Mouse (Mus musculus) forebrain, embryonic 13.5 days (tissue): Measurements from ENCODE around the gene Gna11. TPM values are rescaled to one million over a fixed set of nuclear protein-coding genes. Genes with fewer than 3 reads are reported as not detected.

Source experiments
- ATAC-seq: fragments of 200-750 bp; cut with Nextera tagmentation; 2 replicates; pipeline ENCODE4 v1.8.0; 2017
- H3K27ac ChIP-seq: fragments of 300-500 bp; sonication (generic); 2 replicates; pipeline ENCODE4 v1.5.1; 2015; ENCODE audit warnings: inconsistent platforms, mild to moderate bottlenecking, moderate library complexity
- H3K27me3 ChIP-seq: fragments of 300-500 bp; sonication (generic); 2 replicates; pipeline ENCODE4 v1.6.1; 2015; ENCODE audit warnings: mild to moderate bottlenecking, inconsistent platforms
- H3K36me3 ChIP-seq: fragments of 300-500 bp; sonication (generic); 2 replicates; pipeline ENCODE4 v1.6.1; 2015; ENCODE audit warnings: mild to moderate bottlenecking, inconsistent platforms; ENCODE audit not compliant: poor library complexity, severe bottlenecking
- H3K4me1 ChIP-seq: fragments of 300-500 bp; sonication (generic); 2 replicates; pipeline ENCODE4 v1.6.1; 2015; ENCODE audit warnings: inconsistent platforms
- H3K4me2 ChIP-seq: fragments of 300-500 bp; sonication (generic); 2 replicates; pipeline ENCODE4 v1.6.1; 2015; ENCODE audit warnings: inconsistent platforms, mild to moderate bottlenecking, moderate library complexity
- H3K4me3 ChIP-seq: fragments of 300-500 bp; sonication (generic); 2 replicates; pipeline ENCODE4 v1.5.1; 2015; ENCODE audit warnings: mild to moderate bottlenecking, inconsistent platforms
- H3K9ac ChIP-seq: fragments of 300-500 bp; sonication (generic); 2 replicates; pipeline ENCODE4 v1.6.1; 2015; ENCODE audit warnings: mild to moderate bottlenecking, inconsistent platforms
- H3K9me3 ChIP-seq: fragments of 300-500 bp; sonication (generic); replicated peaks from 2 replicates; pipeline ENCODE4 v1.6.1; 2016; ENCODE audit warnings: inconsistent platforms
- WGBS: fragments of 180-500 bp; shearing (Covaris S2); methylation state at CpG from one replicate; pipeline ENCODE4 v1.1.7; 2015; 5-methylcytosine and 5-hydroxymethylcytosine counted together
- polyA plus RNA-seq: library from polyadenylated mRNA; unstranded; fragments of >200 nt; fragmentation: Nextera tagmentation; extraction: Ambion mirVana; gene quantifications from 2 replicates; pipeline ENCODE4 v1.2.1, GENCODE M21; 2015

The Gna11 gene
- polyA plus RNA-seq = 79.0 and 84.3 TPM in 2 replicates

DNA sequence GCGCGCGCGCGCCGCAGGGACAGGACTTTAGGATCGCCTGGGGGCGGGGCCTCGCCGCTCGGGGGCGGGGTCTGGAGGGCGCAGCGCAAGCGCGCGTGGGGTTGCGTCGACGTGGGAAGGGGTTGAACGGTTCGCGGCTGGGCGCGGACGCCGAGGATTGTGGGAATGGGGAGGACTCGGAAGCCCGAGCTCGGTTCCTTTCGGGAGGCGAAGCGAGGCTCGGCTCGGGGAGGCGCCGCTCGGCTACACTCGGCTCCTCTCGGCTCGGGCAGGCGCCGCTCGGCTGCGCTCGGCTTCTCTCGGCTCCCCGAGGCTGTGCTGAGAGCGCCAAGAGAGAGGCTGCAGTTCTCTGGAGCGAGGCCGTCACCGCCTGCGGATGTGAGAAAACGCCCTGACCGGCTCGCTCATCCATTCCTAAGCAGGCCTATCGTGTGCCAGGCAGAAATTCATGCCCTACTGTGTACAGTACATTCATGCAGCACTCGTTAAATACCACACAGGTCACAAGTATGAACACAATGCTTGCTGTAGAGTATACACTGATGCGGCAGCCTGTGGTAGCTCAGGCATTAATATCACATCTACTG is at the start of gene Gna11:
Gene Gna11 (minus strand): TSS at position 30 of the 587 bp plus-strand sequence.
- Histone ChIP-seq H3K9me3 (no peaks in the 10 kb centered on the region), H3K27ac (peak within 1 kb of the TSS; percentile 93), H3K9ac (peak within 1 kb of the TSS; percentile 85), H3K36me3 (peaks cover 9% of the 10 kb centered on the region; the same call in 1 of the 2 replicates), H3K4me3 (peak within 1 kb of the TSS; percentile 86), H3K4me1 (peaks cover 42% of the 10 kb centered on the region), H3K27me3 (no peaks in the 10 kb centered on the region), H3K4me2 (peak within 1 kb of the TSS; percentile 99)
- ATAC-seq = peak; percentile 97
- 1% methylated on average over 58 of the region's 59 CpGs for WGBS

DNA sequence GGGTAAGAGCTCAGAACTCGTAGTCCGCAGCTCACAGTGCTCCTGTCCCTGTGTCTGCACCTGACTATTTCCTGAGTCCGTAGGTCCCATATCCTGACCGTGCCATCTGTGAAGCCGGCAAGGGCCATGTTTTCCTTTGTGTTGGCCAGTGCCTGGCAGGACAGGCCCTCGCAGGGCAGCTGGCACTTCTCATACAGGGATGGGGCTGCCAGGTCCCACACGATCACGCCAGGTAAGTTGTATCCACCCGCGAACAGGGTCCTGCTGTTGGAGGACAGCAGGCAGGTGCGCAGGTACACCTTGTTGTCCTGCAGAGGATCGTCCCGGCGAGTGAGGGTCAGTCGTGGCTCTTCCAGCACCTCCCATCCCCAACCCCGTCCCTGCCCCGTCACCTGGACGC is 48.9 kb upstream of the Gna11 start:
- H3K27ac ChIP-seq = no peak overlapping the region
- no peak overlapping the region for H3K4me2 ChIP-seq
- H3K4me3 ChIP-seq = no peak overlapping the region
- H3K4me1 ChIP-seq = peaks cover 28% of the 10 kb centered on the region
- no peak for ATAC-seq
- H3K9ac ChIP-seq = no peak overlapping the region
- peaks cover 90% of the 10 kb centered on the region for H3K27me3 ChIP-seq
- H3K9me3 ChIP-seq = no peaks in the 10 kb centered on the region
- WGBS = 79% methylated on average over 18 of the region's 18 CpGs
- H3K36me3 ChIP-seq = no peaks in the 10 kb centered on the region

DNA sequence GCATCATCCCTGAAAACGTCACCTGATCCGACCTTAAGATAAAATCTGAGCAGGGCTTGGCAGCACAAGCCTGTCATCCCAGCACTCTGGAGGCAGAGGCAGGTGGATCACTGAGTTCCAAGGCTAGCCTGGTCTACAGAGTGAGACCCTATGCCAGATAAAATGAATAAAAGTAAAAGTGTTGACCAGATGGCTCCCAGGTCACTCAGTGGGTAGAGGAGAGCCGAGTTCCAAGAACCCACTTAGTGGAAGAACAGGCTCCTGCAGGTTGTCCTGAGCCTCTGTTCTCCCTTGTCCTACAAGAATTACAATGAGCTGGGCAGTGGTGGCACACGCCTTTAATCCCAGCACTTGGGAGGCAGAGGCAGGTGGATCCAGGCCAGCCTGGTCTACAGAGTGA is 48.2 kb upstream of the Gna11 start:
- H3K9me3 ChIP-seq = no peaks in the 10 kb centered on the region
- ATAC-seq = no peak
- H3K27ac ChIP-seq = no peak overlapping the region
- no peak overlapping the region for H3K4me3 ChIP-seq
- peaks cover 89% of the 10 kb centered on the region for H3K27me3 ChIP-seq
- H3K4me1 ChIP-seq = peaks cover 28% of the 10 kb centered on the region
- no peaks in the 10 kb centered on the region for H3K36me3 ChIP-seq
- H3K4me2 ChIP-seq = no peak overlapping the region
- H3K9ac ChIP-seq = no peak overlapping the region
- WGBS = 70% methylated on average over 4 of the region's 4 CpGs

DNA sequence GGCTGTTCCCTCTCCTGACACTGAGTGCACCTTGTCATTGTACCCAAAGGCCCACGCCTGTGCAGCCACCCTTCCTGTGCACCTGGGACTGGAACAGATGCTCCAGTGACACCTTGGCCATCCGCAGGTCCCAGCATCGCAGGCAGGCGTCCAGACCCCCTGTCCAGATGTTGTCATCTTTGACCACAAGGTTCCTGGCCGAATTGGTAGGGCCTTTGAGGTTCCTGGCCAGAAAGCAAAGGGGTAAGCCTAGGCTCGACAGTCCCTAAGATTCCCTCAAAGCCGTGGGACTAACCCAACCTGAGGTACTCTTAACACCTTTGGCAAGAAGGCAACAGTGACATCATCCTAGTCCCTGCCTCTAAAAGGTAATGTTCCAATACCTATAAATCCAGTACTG is 47.6 kb upstream of the Gna11 start:
- ATAC-seq = no peak
- no peak overlapping the region for H3K4me2 ChIP-seq
- WGBS = 79% methylated on average over 7 of the region's 7 CpGs
- no peak overlapping the region for H3K4me3 ChIP-seq
- H3K27ac ChIP-seq = no peak overlapping the region
- H3K4me1 ChIP-seq = peaks cover 24% of the 10 kb centered on the region
- H3K27me3 ChIP-seq = peaks cover 88% of the 10 kb centered on the region
- no peak overlapping the region for H3K9ac ChIP-seq
- H3K9me3 ChIP-seq = no peaks in the 10 kb centered on the region
- peaks cover 5% of the 10 kb centered on the region; the same call in 1 of the 2 replicates for H3K36me3 ChIP-seq

DNA sequence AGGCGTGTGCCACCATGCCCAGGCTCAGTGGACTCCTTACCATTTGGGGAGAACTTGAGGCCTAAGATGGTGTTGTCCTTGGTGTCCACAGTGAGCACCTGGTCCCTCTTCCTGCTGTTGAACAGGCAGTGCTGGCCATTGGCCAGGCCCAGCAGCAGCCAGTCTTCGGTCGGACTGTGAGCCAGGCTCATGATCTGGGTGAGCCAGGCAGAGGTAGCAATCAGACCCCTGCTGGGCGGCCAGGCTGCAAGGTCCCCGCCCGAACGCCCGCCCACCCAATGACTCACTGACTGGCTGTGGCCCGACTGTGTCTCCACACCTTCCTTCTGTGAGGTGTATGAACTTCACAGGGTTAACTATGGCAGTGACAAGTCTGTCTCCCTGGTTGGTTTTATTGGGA is 46.9 kb upstream of the Gna11 start:
- Histone ChIP-seq H3K9ac (no peak overlapping the region), H3K9me3 (no peaks in the 10 kb centered on the region), H3K27me3 (peaks cover 90% of the 10 kb centered on the region), H3K4me3 (no peak overlapping the region), H3K27ac (no peak overlapping the region), H3K36me3 (peaks cover 5% of the 10 kb centered on the region; the same call in 1 of the 2 replicates), H3K4me2 (no peak overlapping the region), H3K4me1 (peaks cover 16% of the 10 kb centered on the region)
- 65% methylated on average over 9 of the region's 9 CpGs for WGBS
- ATAC-seq = no peak

DNA sequence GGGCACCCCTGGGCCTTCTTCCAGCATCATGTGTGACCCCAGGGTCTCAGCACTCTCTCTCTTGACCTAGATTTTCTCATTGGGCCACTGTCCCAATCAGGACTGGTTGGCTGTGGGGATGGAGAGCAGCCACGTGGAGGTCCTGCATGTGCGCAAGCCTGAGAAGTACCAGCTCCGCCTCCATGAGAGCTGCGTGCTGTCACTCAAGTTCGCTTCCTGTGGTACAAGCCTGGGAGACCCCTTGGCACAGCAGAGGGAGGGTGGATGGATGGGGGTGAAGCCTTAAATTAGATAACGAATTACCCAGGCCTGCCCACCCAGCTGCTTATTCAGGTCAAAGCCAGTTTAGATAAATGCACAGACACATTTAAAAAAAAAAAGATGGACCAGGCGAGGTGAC is 43.7 kb upstream of the Gna11 start:
- Histone ChIP-seq H3K9me3 (no peaks in the 10 kb centered on the region), H3K4me1 (no peaks in the 10 kb centered on the region), H3K36me3 (peaks cover 5% of the 10 kb centered on the region; the same call in 1 of the 2 replicates), H3K4me3 (no peak overlapping the region), H3K4me2 (no peak overlapping the region), H3K27me3 (peaks cover 76% of the 10 kb centered on the region), H3K27ac (no peak overlapping the region), H3K9ac (no peak overlapping the region)
- 65% methylated on average over 7 of the region's 7 CpGs for WGBS
- no peak for ATAC-seq

DNA sequence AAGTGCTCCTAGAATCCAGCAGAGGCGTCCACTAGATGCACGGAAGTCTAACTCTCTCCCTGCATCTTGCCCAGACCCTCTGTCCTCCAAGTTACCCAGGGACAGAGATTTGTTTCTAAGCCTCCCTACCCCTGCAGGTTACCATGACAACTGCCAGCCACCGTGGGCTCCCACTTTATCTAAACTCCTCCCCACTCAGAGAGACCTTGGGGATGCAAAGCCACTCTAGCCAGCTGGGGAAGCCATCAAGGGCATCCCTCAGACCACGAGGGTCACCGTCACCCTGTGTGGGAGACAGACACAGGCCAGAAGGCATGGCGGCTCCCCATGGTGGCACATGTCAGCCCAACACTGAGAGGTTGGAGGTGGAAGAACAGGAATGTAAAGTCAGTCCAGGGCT is 38.4 kb upstream of the Gna11 start:
- Histone ChIP-seq H3K4me2 (no peak overlapping the region), H3K27me3 (peaks cover 76% of the 10 kb centered on the region), H3K4me3 (no peak overlapping the region), H3K36me3 (peaks cover 5% of the 10 kb centered on the region; the same call in 1 of the 2 replicates), H3K4me1 (peaks cover 4% of the 10 kb centered on the region; the same call in 1 of the 2 replicates), H3K9me3 (no peaks in the 10 kb centered on the region), H3K9ac (no peak overlapping the region), H3K27ac (no peak overlapping the region)
- no peak for ATAC-seq
- WGBS = 52% methylated on average over 6 of the region's 6 CpGs

DNA sequence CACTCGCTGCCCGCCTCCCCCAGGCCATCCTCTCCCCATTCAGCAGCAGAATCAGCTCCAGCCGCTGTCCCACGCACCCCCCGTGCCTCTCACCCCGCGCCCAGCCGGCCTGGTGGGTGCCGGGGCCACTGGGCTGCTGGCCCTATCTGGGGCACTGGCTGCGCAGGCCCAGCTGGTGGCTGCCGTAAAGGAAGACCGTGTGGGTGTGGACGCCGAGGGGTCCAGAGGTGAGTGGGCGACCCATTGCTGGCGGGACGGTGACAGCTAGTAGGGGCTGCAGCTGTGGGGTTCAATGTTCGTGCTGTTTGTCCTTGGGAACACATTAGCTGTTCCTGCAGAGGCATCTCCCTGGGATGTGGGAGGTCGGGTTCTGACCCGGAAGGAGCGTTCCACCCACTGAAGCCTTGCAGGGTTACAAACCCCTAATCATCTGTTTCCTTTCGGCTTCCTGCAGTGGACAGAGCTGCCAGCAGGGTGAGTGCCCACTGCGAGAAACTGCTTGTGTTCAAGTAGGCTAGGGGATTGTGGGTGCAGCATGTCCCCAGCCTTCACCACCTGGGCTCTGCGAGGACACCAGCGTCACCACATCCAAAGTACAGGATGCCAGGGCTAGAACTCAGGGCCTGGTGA is 35.6 kb upstream of the Gna11 start:
- H3K4me1 ChIP-seq = peaks cover 11% of the 10 kb centered on the region
- no peak for ATAC-seq
- H3K4me2 ChIP-seq = no peak overlapping the region
- H3K36me3 ChIP-seq = no peaks in the 10 kb centered on the region
- H3K27me3 ChIP-seq = peaks cover 84% of the 10 kb centered on the region
- H3K27ac ChIP-seq = no peak overlapping the region
- 65% methylated on average over 25 of the region's 25 CpGs for WGBS
- no peak overlapping the region for H3K4me3 ChIP-seq
- no peaks in the 10 kb centered on the region for H3K9me3 ChIP-seq
- H3K9ac ChIP-seq = no peak overlapping the region

DNA sequence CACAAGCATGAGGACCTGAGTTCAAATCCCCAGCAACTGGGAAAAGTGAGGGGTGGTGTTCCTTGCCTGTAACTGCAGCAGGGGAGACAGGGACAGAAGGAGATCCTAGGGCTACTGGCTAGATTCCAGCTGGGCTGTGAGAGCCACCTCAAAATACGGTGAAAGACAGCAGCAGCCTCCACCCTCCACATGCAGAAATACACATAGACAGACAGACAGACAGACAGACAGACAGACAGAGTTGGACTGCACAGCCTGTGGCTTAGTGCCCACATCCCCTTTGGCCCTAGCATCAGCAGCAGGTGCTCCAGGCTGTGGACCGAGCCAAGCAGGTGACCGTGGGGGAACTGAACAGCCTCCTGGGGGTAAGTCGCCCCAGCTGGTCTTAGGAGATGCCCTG is 35.0 kb upstream of the Gna11 start:
- no peak overlapping the region for H3K4me3 ChIP-seq
- no peak overlapping the region for H3K4me2 ChIP-seq
- 56% methylated on average over 4 of the region's 4 CpGs for WGBS
- ATAC-seq = no peak
- no peak overlapping the region for H3K27ac ChIP-seq
- H3K36me3 ChIP-seq = no peaks in the 10 kb centered on the region
- H3K4me1 ChIP-seq = peaks cover 16% of the 10 kb centered on the region
- H3K9me3 ChIP-seq = no peaks in the 10 kb centered on the region
- no peak overlapping the region for H3K9ac ChIP-seq
- peaks cover 84% of the 10 kb centered on the region for H3K27me3 ChIP-seq

DNA sequence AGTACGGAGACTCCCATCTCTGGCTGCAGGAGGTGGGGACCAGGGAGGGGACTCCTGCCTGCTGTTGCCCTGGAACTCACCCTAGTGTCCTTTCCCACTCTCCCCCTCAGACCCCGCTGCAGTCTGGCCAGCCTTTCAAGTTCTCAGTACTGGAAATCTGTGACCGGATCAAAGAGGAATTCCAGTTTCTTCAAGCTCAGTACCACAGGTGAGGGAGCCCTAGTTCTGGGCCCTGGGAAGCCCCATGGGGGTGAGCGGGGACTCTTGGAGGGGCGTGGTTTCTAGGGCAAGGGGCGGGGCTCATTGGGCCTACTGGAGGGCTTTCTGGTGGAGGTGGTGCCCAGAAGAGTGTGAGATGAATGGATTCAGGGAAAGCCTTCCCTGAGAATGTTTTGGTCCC is 30.7 kb upstream of the Gna11 start:
- ATAC-seq = no peak
- peak overlapping the region; percentile 73 for H3K9ac ChIP-seq
- H3K27me3 ChIP-seq = peaks cover 87% of the 10 kb centered on the region
- 4% methylated on average over 6 of the region's 6 CpGs for WGBS
- no peaks in the 10 kb centered on the region for H3K9me3 ChIP-seq
- H3K27ac ChIP-seq = no peak overlapping the region
- H3K4me3 ChIP-seq = peak overlapping the region; percentile 61
- peak overlapping the region; percentile 81 for H3K4me2 ChIP-seq
- H3K36me3 ChIP-seq = no peaks in the 10 kb centered on the region
- H3K4me1 ChIP-seq = peaks cover 41% of the 10 kb centered on the region

DNA sequence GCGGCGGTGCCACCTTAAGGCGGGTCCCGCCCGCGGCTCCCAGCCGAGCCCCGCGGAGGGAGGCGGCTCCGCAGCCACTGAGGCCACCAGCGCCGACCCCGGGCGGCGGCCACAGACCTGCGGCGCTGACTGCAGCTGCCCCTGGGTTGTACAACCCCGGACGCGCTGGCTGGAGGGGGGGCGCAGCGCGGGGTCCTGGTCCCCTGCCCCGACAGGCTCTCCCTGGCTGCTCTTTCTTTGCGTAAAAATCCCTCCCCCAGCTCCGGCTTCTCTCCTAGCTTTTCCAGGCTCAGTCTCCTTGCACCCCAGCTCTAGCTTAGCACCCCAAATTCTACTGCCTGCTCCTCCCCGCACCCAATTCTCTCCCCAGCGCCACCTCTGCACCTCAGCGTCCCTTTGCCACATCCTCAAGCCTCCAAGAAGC is 30.2 kb upstream of the Gna11 start:
- Histone ChIP-seq H3K36me3 (no peaks in the 10 kb centered on the region), H3K9me3 (no peaks in the 10 kb centered on the region), H3K9ac (peak overlapping the region; percentile 73), H3K4me3 (peak overlapping the region; percentile 61), H3K27ac (no peak overlapping the region; the same call in 1 of the 2 replicates), H3K27me3 (peaks cover 82% of the 10 kb centered on the region), H3K4me2 (peak overlapping the region; percentile 81), H3K4me1 (peaks cover 46% of the 10 kb centered on the region)
- no peak for ATAC-seq
- 0% methylated on average over 22 of the region's 30 CpGs for WGBS

DNA sequence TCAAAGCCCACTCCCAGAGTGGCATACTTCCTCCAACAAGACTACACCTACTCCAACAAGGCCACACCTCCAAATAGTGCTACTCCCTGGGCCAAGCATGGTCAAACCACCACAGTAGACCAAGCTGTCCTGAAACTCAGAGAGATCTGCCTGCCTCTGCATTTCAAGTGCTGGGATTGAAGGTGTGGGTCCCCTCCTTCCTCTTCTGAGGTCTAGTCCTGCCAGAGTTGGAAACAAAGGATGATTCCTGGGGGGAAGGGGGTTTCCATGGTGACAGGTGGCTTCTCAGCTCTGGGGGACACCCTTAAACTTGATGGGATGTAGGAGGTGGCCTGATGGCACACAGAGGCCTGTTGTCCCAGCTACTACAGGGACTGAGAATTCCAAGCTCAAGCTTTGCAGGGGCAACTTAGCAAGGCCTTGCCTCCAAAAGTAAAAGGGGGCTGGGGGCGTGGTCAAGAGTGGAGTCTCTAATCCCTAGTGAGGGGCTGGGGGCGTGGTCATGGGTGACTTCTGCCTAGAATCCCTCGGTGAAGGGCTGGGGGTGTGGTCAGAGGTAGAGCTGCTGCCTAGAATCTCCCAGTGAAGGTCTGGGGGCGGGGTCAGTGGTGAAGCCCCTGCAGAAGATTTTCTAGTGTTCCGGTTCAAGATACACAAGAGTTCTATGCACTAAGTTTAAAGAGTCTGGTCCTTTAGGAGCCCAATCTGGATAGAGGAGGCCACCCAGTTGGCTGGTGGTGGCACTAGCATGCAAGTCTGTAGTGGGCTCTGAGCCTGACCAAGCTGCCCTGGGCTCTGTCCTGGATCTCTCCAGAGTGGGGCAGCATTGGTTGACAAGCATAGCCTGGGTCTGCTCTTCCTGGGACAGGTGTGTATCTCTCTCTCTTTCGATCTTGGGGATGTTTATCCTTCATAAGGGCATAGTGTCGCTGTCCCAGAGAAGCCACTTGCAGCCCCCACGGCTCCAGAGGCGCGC is 29.4 kb upstream of the Gna11 start, which contains the start of gene Tle2:
Gene Tle2 (plus strand): TSS at position 481 of the 976 bp plus-strand sequence.
- Histone ChIP-seq H3K9ac (peak within 1 kb of the TSS; percentile 73), H3K4me2 (peak within 1 kb of the TSS; percentile 81), H3K27me3 (peaks cover 74% of the 10 kb centered on the region), H3K4me1 (peaks cover 54% of the 10 kb centered on the region), H3K36me3 (no peaks in the 10 kb centered on the region), H3K9me3 (no peaks in the 10 kb centered on the region), H3K27ac (no peak within 1 kb of the TSS; the same call in 1 of the 2 replicates), H3K4me3 (peak within 1 kb of the TSS; percentile 61)
- 15% methylated on average over 10 of the region's 10 CpGs for WGBS
- ATAC-seq = no peak
